Mouse (Mus musculus): ENCODE measurements around the gene Il34. TPM values are rescaled to one million over a fixed set of nuclear protein-coding genes. Genes with fewer than 3 reads are reported as not detected.

The Il34 gene
- polyA plus RNA-seq, 1 experiment from 2014 or later: 2.0 TPM

- WGBS: 65% methylated on average over 9 of the region's 9 CpGs
- peak overlapping the region; percentile 73 for H3K27ac ChIP-seq (ENCODE audit: low read length)
- peaks cover 19% of the 10 kb centered on the region for H3K4me1 ChIP-seq (ENCODE audit: control insufficient read depth, insufficient read depth, low read length)
- no peaks in the 10 kb centered on the region for H3K36me3 ChIP-seq (ENCODE audit: control insufficient read depth, insufficient read depth, low read length)
- H3K9me3 ChIP-seq (ENCODE audit: control insufficient read depth, low read length): no peaks in the 10 kb centered on the region
- H3K4me3 ChIP-seq (ENCODE audit: low read length): no peak overlapping the region
- ATAC-seq: no peak
- H3K27me3 ChIP-seq (replicated peaks; ENCODE audit: control insufficient read depth, insufficient read depth, low read length): no peaks in the 10 kb centered on the region
- no peak overlapping the region for H3K4me2 ChIP-seq (ENCODE audit: low read depth, low read length)
- no peak overlapping the region; the same call in 1 of the 2 replicates for H3K9ac ChIP-seq (ENCODE audit: low read depth, low read length)
These were observed 102.2 kb downstream of the Il34 start for GRCm38 (mm10) chr8:110703460-110704061.

DNA sequence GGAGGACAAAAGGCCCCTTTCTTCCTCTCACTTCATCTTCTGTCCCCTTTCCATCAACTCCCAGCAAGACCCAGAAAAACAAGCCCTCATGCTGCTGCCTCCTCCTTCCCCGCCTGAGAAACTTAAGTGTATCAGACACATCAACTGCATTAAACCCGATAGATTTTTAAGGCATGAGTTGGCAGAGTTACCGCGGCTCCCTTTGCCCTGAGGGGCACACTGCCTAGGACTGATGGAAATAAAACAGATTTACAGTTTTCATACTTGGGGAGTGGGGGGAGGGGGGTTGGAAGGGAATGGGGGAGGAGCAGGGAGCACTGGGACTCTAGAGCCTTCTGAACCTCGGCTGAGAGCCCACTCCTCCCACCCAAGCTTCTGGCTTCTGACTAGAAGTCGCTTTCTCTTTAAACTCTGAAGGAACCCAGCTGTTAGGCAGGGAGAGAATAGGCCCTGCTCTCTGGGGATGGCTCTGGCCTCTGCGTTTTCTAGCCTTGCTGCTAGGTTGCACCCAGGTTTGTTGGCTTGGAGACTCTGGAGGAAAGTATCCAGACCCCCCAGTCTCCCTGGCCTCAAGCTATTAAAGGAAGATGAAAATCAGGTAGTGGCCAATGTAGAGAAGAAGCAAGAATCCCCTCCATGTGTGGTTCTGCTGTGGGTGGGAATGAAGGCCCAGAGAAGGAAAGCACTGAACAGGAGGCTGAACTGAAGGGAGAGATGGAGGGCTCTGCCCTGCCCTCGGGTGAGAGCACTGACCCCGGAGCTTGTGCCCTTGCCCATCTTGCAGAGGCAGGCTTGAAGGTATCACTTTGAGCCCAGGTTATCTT is 102.9 kb downstream of the Il34 start:
- H3K4me3 ChIP-seq (ENCODE audit: low read length): no peak overlapping the region
- no peaks in the 10 kb centered on the region for H3K36me3 ChIP-seq (ENCODE audit: control insufficient read depth, insufficient read depth, low read length)
- H3K9me3 ChIP-seq (ENCODE audit: control insufficient read depth, low read length): no peaks in the 10 kb centered on the region
- H3K4me1 ChIP-seq (ENCODE audit: control insufficient read depth, insufficient read depth, low read length): peaks cover 19% of the 10 kb centered on the region
- no peaks in the 10 kb centered on the region for H3K27me3 ChIP-seq (replicated peaks; ENCODE audit: control insufficient read depth, insufficient read depth, low read length)
- whole genome bisulfite sequencing: 49% methylated on average over 9 of the region's 9 CpGs
- H3K9ac ChIP-seq (ENCODE audit: low read depth, low read length): no peak overlapping the region; the same call in 1 of the 2 replicates
- peak overlapping the region; percentile 73 for H3K27ac ChIP-seq (ENCODE audit: low read length)
- ATAC-seq: peak; percentile 78
- no peak overlapping the region for H3K4me2 ChIP-seq (ENCODE audit: low read depth, low read length)

DNA sequence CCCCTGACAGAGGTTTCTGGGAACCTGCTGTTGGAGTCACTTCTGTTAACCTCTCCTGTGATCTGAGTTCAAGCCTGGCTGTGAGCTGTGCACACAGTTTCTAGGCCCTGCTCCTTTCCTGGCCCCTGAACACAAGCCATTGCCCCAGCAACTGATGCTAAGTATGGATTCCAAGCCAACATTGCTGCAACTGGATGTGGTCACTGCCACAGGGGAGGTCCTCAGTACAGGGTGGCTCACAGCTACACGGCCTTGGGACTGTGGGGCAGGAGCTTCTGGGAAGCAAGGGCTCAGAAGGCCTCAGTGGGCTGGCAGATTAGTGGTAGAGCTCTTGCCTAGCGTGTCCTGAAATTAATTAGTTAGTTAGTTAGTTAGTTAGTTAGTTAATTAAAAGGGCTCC is 105.2 kb downstream of the Il34 start:
- Histone ChIP-seq H3K36me3 (ENCODE audit: control insufficient read depth, insufficient read depth, low read length) (0 out of 2 replicates have a peak, but pooled peaks cover 2% of the 10 kb centered on the region), H3K9me3 (ENCODE audit: control insufficient read depth, low read length) (no peaks in the 10 kb centered on the region), H3K4me3 (ENCODE audit: low read length) (no peak overlapping the region), H3K4me2 (ENCODE audit: low read depth, low read length) (no peak overlapping the region), H3K27me3 (replicated peaks; ENCODE audit: control insufficient read depth, insufficient read depth, low read length) (no peaks in the 10 kb centered on the region), H3K27ac (ENCODE audit: low read length) (no peak overlapping the region), H3K4me1 (ENCODE audit: control insufficient read depth, insufficient read depth, low read length) (peaks cover 19% of the 10 kb centered on the region), H3K9ac (ENCODE audit: low read depth, low read length) (no peak overlapping the region)
- no peak for ATAC-seq
- 87% methylated on average over 2 of the region's 2 CpGs for WGBS

- no peak overlapping the region for H3K27ac ChIP-seq (ENCODE audit: low read length)
- no peak overlapping the region for H3K9ac ChIP-seq (ENCODE audit: low read depth, low read length)
- 0 out of 2 replicates have a peak, but pooled peaks cover 2% of the 10 kb centered on the region for H3K36me3 ChIP-seq (ENCODE audit: control insufficient read depth, insufficient read depth, low read length)
- H3K4me2 ChIP-seq (ENCODE audit: low read depth, low read length): no peak overlapping the region
- H3K4me3 ChIP-seq (ENCODE audit: low read length): no peak overlapping the region
- no peaks in the 10 kb centered on the region for H3K9me3 ChIP-seq (ENCODE audit: control insufficient read depth, low read length)
- no peaks in the 10 kb centered on the region for H3K27me3 ChIP-seq (replicated peaks; ENCODE audit: control insufficient read depth, insufficient read depth, low read length)
- WGBS: 79% methylated on average over 7 of the region's 7 CpGs
- peaks cover 19% of the 10 kb centered on the region for H3K4me1 ChIP-seq (ENCODE audit: control insufficient read depth, insufficient read depth, low read length)
- ATAC-seq: no peak
These were observed 106.2 kb downstream of the Il34 start for GRCm38 (mm10) chr8:110699501-110699900.

DNA sequence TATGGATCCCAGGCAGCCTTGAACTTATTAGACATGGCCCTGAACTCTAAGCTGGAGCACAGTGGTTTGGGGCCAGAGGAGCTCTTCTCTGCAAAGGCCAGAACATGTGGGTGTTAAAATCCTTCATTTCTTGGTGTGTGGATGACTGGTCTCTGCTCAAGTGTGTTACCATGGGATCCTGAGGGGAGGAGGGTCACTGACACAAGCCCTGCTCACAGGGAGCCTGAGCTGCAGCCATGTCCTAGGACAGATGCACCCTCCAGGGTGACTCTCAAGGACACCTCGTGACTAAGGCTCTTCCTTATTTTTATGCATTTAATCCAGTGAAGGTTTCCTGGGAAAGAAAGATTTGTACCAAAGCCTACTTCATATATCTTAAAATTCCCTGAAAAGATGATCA is 107.6 kb downstream of the Il34 start:
- Histone ChIP-seq H3K9me3 (ENCODE audit: control insufficient read depth, low read length) (no peaks in the 10 kb centered on the region), H3K4me1 (ENCODE audit: control insufficient read depth, insufficient read depth, low read length) (peaks cover 9% of the 10 kb centered on the region), H3K9ac (ENCODE audit: low read depth, low read length) (no peak overlapping the region), H3K27ac (ENCODE audit: low read length) (no peak overlapping the region), H3K4me2 (ENCODE audit: low read depth, low read length) (no peak overlapping the region), H3K4me3 (ENCODE audit: low read length) (no peak overlapping the region), H3K36me3 (ENCODE audit: control insufficient read depth, insufficient read depth, low read length) (0 out of 2 replicates have a peak, but pooled peaks cover 2% of the 10 kb centered on the region), H3K27me3 (replicated peaks; ENCODE audit: control insufficient read depth, insufficient read depth, low read length) (no peaks in the 10 kb centered on the region)
- WGBS: 75% methylated on average over 1 of the region's 1 CpGs
- ATAC-seq: no peak

GRCm38 (mm10) chr8:110697571-110697970 is 108.2 kb downstream of the Il34 start:
- Histone ChIP-seq H3K27me3 (replicated peaks; ENCODE audit: control insufficient read depth, insufficient read depth, low read length) (no peaks in the 10 kb centered on the region), H3K9ac (ENCODE audit: low read depth, low read length) (no peak overlapping the region), H3K4me1 (ENCODE audit: control insufficient read depth, insufficient read depth, low read length) (peaks cover 4% of the 10 kb centered on the region), H3K27ac (ENCODE audit: low read length) (no peak overlapping the region), H3K4me2 (ENCODE audit: low read depth, low read length) (no peak overlapping the region), H3K4me3 (ENCODE audit: low read length) (no peak overlapping the region), H3K9me3 (ENCODE audit: control insufficient read depth, low read length) (no peaks in the 10 kb centered on the region), H3K36me3 (ENCODE audit: control insufficient read depth, insufficient read depth, low read length) (0 out of 2 replicates have a peak, but pooled peaks cover 2% of the 10 kb centered on the region)
- 84% methylated on average over 5 of the region's 5 CpGs for WGBS
- ATAC-seq: no peak

- H3K9me3 ChIP-seq (ENCODE audit: control insufficient read depth, low read length): no peaks in the 10 kb centered on the region
- H3K4me3 ChIP-seq (ENCODE audit: low read length): no peak overlapping the region
- H3K4me1 ChIP-seq (ENCODE audit: control insufficient read depth, insufficient read depth, low read length): no peaks in the 10 kb centered on the region
- WGBS: 85% methylated on average over 4 of the region's 4 CpGs
- H3K27me3 ChIP-seq (replicated peaks; ENCODE audit: control insufficient read depth, insufficient read depth, low read length): no peaks in the 10 kb centered on the region
- H3K4me2 ChIP-seq (ENCODE audit: low read depth, low read length): no peak overlapping the region
- no peak overlapping the region for H3K9ac ChIP-seq (ENCODE audit: low read depth, low read length)
- 0 out of 2 replicates have a peak, but pooled peaks cover 2% of the 10 kb centered on the region for H3K36me3 ChIP-seq (ENCODE audit: control insufficient read depth, insufficient read depth, low read length)
- H3K27ac ChIP-seq (ENCODE audit: low read length): no peak overlapping the region
- ATAC-seq: no peak
These were observed 109.7 kb downstream of the Il34 start for GRCm38 (mm10) chr8:110696051-110696450.

GRCm38 (mm10) chr8:110695431-110695830 is 110.3 kb downstream of the Il34 start:
- no peak overlapping the region for H3K4me2 ChIP-seq (ENCODE audit: low read depth, low read length)
- 0 out of 2 replicates have a peak, but pooled peaks cover 2% of the 10 kb centered on the region for H3K36me3 ChIP-seq (ENCODE audit: control insufficient read depth, insufficient read depth, low read length)
- H3K27me3 ChIP-seq (replicated peaks; ENCODE audit: control insufficient read depth, insufficient read depth, low read length): no peaks in the 10 kb centered on the region
- ATAC-seq: no peak
- no peak overlapping the region for H3K27ac ChIP-seq (ENCODE audit: low read length)
- H3K9ac ChIP-seq (ENCODE audit: low read depth, low read length): no peak overlapping the region
- 82% methylated on average over 5 of the region's 5 CpGs for WGBS
- H3K4me1 ChIP-seq (ENCODE audit: control insufficient read depth, insufficient read depth, low read length): no peaks in the 10 kb centered on the region
- no peaks in the 10 kb centered on the region for H3K9me3 ChIP-seq (ENCODE audit: control insufficient read depth, low read length)
- no peak overlapping the region for H3K4me3 ChIP-seq (ENCODE audit: low read length)

DNA sequence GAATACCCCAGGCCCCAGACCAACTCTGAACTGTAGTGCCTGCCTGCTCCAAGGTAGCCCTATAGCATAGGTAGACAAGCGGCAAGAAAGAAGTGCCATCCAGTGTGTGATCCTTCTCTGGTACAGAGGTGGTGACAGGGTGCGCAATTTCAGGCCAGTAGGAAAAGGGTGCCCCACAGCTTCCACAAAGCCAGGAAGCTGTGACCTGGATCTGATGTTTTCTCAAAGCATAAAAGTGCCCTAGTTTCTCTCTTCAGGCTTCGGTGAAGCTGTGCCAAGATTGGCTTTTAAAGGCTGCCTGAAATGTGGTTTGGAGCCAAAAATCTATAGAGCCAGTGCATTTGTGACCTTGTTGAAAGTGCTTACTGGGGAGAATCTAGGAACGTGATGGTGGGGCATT is 110.9 kb downstream of the Il34 start:
- H3K27ac ChIP-seq (ENCODE audit: low read length): no peak overlapping the region
- no peak for ATAC-seq

More for the DNA sequence above, 110.9 kb downstream of the Il34 start:
- H3K27me3 ChIP-seq (replicated peaks; ENCODE audit: control insufficient read depth, insufficient read depth, low read length): no peaks in the 10 kb centered on the region
- H3K4me2 ChIP-seq (ENCODE audit: low read depth, low read length): no peak overlapping the region
- no peaks in the 10 kb centered on the region for H3K9me3 ChIP-seq (ENCODE audit: control insufficient read depth, low read length)
- WGBS: 86% methylated on average over 4 of the region's 4 CpGs
- H3K36me3 ChIP-seq (ENCODE audit: control insufficient read depth, insufficient read depth, low read length): 0 out of 2 replicates have a peak, but pooled peaks cover 2% of the 10 kb centered on the region
- no peak overlapping the region for H3K9ac ChIP-seq (ENCODE audit: low read depth, low read length)
- H3K4me3 ChIP-seq (ENCODE audit: low read length): no peak overlapping the region
- no peaks in the 10 kb centered on the region for H3K4me1 ChIP-seq (ENCODE audit: control insufficient read depth, insufficient read depth, low read length)
